Mouse (Mus musculus) olfactory bulb, adult 2 months (tissue): ENCODE measurements around the gene Naa40. TPM values are rescaled to one million over a fixed set of nuclear protein-coding genes. Genes with fewer than 3 reads are reported as not detected.
A peak's percentile ranks its signal among the peaks of the same experiment; 100 is the strongest.

ENCODE experiments used
- H3K27ac ChIP-seq: fragments of 200-500 bp; 2 replicates; pipeline ENCODE4 v1.5.1; 2012; ENCODE audit warnings: low read depth, low read length; ENCODE audit not compliant: insufficient read depth
- H3K4me1 ChIP-seq: fragments of 200-500 bp; 2 replicates; pipeline ENCODE4 v1.6.1; 2012; ENCODE audit warnings: low read length; ENCODE audit not compliant: control insufficient read depth, insufficient read depth
- H3K4me3 ChIP-seq: fragments of 200-500 bp; 2 replicates; pipeline ENCODE4 v1.5.1; 2012; ENCODE audit warnings: mild to moderate bottlenecking, low read depth, low read length, moderate library complexity; ENCODE audit not compliant: insufficient read depth
- CTCF ChIP-seq: fragments of 200-500 bp; IDR thresholded peaks from 2 replicates; pipeline ENCODE4 v1.5.1; 2012; ENCODE audit warnings: low read depth, mild to moderate bottlenecking, low read length, moderate library complexity; ENCODE audit not compliant: insufficient read depth
- POLR2A ChIP-seq: fragments of 200-500 bp; IDR thresholded peaks from 2 replicates; pipeline ENCODE4 v1.6.1; 2012; ENCODE audit warnings: mild to moderate bottlenecking, low read depth, low read length, moderate library complexity; ENCODE audit not compliant: insufficient read depth
- WGBS: fragments of 180-500 bp; shearing (Covaris S2); methylation state at CpG from one replicate; pipeline ENCODE4 v1.1.7; 2018; 5-methylcytosine and 5-hydroxymethylcytosine counted together
- polyA plus RNA-seq: library from polyadenylated mRNA; stranded (reverse); fragments of >200 nt; gene quantifications from 2 replicates; pipeline ENCODE4 v1.2.4, GENCODE M21; 2012; ENCODE audit warnings: low replicate concordance; ENCODE audit not compliant: missing spikeins, insufficient read depth, insufficient read length

Gene Naa40
- polyA plus RNA-seq, 1 experiment = not detected

- TF ChIP-seq POLR2A (no peak), CTCF (no peak)
- no peak overlapping the region for H3K4me3 ChIP-seq
- WGBS = 86% methylated on average over 3 of the region's 3 CpGs
- no peak overlapping the region for H3K27ac ChIP-seq
- no peaks in the 10 kb centered on the region for H3K4me1 ChIP-seq
Measured at GRCm38 (mm10) chr19:7246021-7246420, 5.0 kb upstream of the Naa40 start.

- under 1% methylated on average over 13 of the region's 13 CpGs for WGBS
Measured at GRCm38 (mm10) chr19:7240291-7240690, 692 bp downstream of the Naa40 start.

GRCm38 (mm10) chr19:7239574-7239973, 1.4 kb downstream of the Naa40 start:
- H3K27ac ChIP-seq = peak overlapping the region; percentile 65; the same call in 1 of the 2 replicates
- peaks cover 5% of the 10 kb centered on the region for H3K4me1 ChIP-seq
- peak overlapping the region; percentile 85 for H3K4me3 ChIP-seq
- 46% methylated on average over 3 of the region's 3 CpGs for WGBS
- TF ChIP-seq POLR2A (no peak), CTCF (no peak)

More at GRCm38 (mm10) chr19:7240291-7240690, 692 bp downstream of the Naa40 start:
- H3K4me3 ChIP-seq = peak overlapping the region; percentile 85
- no peak for TF ChIP-seq CTCF
- no peak for TF ChIP-seq POLR2A
- H3K27ac ChIP-seq = peak overlapping the region; percentile 65
- H3K4me1 ChIP-seq = peaks cover 3% of the 10 kb centered on the region

GRCm38 (mm10) chr19:7236742-7237141, 4.2 kb downstream of the Naa40 start:
- Histone ChIP-seq H3K27ac (no peak overlapping the region), H3K4me1 (peaks cover 5% of the 10 kb centered on the region), H3K4me3 (no peak overlapping the region)
- WGBS = 70% methylated on average over 4 of the region's 4 CpGs
- TF ChIP-seq CTCF = no peak
- no peak for TF ChIP-seq POLR2A

GRCm38 (mm10) chr19:7236011-7236410, 5.0 kb downstream of the Naa40 start:
- Histone ChIP-seq H3K4me3 (no peak overlapping the region), H3K27ac (no peak overlapping the region), H3K4me1 (peaks cover 5% of the 10 kb centered on the region)
- 71% methylated on average over 2 of the region's 2 CpGs for WGBS
- no peak for TF ChIP-seq CTCF
- TF ChIP-seq POLR2A = no peak

GRCm38 (mm10) chr19:7235461-7235860, 5.5 kb downstream of the Naa40 start:
- H3K4me1 ChIP-seq = peaks cover 5% of the 10 kb centered on the region
- WGBS = 89% methylated on average over 9 of the region's 9 CpGs
- no peak overlapping the region for H3K4me3 ChIP-seq
- no peak overlapping the region for H3K27ac ChIP-seq
- TF ChIP-seq CTCF = no peak
- TF ChIP-seq POLR2A = no peak

- Histone ChIP-seq H3K27ac (no peak overlapping the region), H3K4me3 (no peak overlapping the region), H3K4me1 (peaks cover 3% of the 10 kb centered on the region)
- TF ChIP-seq CTCF = peak; percentile 70
- no peak for TF ChIP-seq POLR2A
- 33% methylated on average over 8 of the region's 8 CpGs for WGBS
Measured at GRCm38 (mm10) chr19:7234537-7235221, 6.3 kb downstream of the Naa40 start.

GRCm38 (mm10) chr19:7226511-7226914, 14.5 kb downstream of the Naa40 start:
- H3K27ac ChIP-seq = no peak overlapping the region
- TF ChIP-seq POLR2A (no peak), CTCF (no peak)
- no peaks in the 10 kb centered on the region for H3K4me1 ChIP-seq
- 73% methylated on average over 6 of the region's 6 CpGs for WGBS
- H3K4me3 ChIP-seq = no peak overlapping the region

- WGBS = 79% methylated on average over 9 of the region's 9 CpGs
- H3K27ac ChIP-seq = no peak overlapping the region
Measured at GRCm38 (mm10) chr19:7225096-7225690, 15.8 kb downstream of the Naa40 start.

GRCm38 (mm10) chr19:7224253-7224652, 16.7 kb downstream of the Naa40 start:
- 90% methylated on average over 3 of the region's 3 CpGs for WGBS
- Histone ChIP-seq H3K4me1 (no peaks in the 10 kb centered on the region), H3K27ac (no peak overlapping the region), H3K4me3 (no peak overlapping the region)
- TF ChIP-seq CTCF (no peak), POLR2A (no peak)

More at GRCm38 (mm10) chr19:7225096-7225690, 15.8 kb downstream of the Naa40 start:
- TF ChIP-seq POLR2A (no peak), CTCF (no peak)
- no peaks in the 10 kb centered on the region for H3K4me1 ChIP-seq
- H3K4me3 ChIP-seq = no peak overlapping the region
